Mouse (Mus musculus) cerebellum, adult 2 months (tissue): ENCODE measurements at regions not wholly inside any gene's neighbourhood (a gene's known extent, or its start where the extent isn't known, plus 50 kb on each side); places are given as distances from the start of the nearest gene placed in this dataset.

Source experiments
- CTCF ChIP-seq: fragments of 200-500 bp; IDR thresholded peaks from 2 replicates; pipeline ENCODE4 v1.5.1; 2011; ENCODE audit warnings: low read depth, mild to moderate bottlenecking, control low read depth, low read length, moderate library complexity, borderline replicate concordance; ENCODE audit not compliant: insufficient read depth
- POLR2A ChIP-seq: fragments of 200-500 bp; IDR thresholded peaks from 2 replicates; pipeline ENCODE4 v1.6.1; 2011; ENCODE audit warnings: low read length, control low read depth, borderline replicate concordance; ENCODE audit not compliant: insufficient read depth

- no peak for TF ChIP-seq POLR2A
- no peak for TF ChIP-seq CTCF
These were observed 127.9 kb downstream of the Sall1 start for GRCm38 (mm10) chr8:88916064-88916463.
